Mouse (Mus musculus) layer of hippocampus, adult 18-20 months (tissue): ENCODE data around the gene Gas2l2. TPM values are rescaled to one million over a fixed set of nuclear protein-coding genes. Genes with fewer than 3 reads are reported as not detected.

ENCODE experiments used
- DNase-seq, 2 experiments: peaks; one replicate each; pipeline ENCODE4 v3.0.0; 2022; ENCODE audit warnings: low spot score in 2 of 2
- total RNA-seq, 2 experiments: library from RNA; stranded (reverse); gene quantifications; 2 replicates each; pipeline ENCODE4 v1.2.3; 2021

The Gas2l2 gene
- total RNA-seq, 2 experiments from 2014 or later = 0.28 to 0.32 TPM

DNA sequence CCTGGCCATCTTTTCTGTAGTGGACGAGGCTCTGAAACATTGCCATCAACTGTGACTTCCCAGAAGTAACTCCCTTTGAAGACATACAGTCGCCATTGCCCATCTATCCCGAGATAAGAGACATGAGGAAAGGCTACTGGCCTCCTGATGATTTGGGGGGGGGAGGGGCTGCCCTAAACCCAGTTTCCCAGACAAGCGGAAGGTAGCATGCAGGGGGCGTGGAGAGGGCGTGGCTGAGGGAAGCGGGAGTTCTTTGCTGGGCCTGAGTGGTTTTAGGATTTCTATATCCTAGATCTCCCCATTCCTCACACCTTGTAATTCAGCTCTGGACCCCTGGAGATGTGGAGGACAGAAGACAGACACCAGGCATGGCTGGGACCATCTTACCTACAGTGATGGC is 14.6 kb upstream of the Gas2l2 start:
- DNase-seq = no peak

DNA sequence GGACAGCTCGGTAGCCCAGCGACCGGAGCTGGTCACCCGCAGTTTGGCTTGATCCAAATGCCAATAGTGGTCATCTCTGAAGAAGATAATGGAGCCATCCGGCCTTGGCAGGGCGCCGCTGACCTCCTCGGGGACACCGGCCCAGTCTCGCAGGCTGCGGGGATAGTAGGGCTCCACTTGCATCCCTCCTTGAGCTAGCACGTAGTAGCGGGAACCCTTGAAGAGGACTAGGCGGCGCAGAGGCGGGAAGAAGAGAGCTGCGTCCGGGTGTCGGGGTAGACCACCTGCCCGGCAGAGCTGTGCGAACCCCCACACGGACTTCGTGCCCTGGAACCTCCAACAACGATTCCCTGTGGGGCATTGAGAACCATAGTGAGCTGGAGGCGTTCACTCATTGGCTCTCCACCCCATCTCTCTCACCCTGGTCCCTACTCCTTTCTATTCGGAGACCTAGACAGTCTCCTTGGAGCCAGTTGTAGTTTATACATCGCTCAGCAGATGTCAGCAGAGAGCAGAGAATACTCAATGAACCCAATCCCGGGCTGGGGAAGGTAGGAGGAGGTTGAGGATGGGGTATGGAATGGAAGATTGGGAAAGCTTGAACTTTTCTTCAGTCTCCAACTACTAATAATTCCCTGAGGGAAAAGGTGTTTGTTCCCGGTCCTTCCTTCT is 13.5 kb upstream of the Gas2l2 start:
- peak; percentile 55 to 88 for DNase-seq

DNA sequence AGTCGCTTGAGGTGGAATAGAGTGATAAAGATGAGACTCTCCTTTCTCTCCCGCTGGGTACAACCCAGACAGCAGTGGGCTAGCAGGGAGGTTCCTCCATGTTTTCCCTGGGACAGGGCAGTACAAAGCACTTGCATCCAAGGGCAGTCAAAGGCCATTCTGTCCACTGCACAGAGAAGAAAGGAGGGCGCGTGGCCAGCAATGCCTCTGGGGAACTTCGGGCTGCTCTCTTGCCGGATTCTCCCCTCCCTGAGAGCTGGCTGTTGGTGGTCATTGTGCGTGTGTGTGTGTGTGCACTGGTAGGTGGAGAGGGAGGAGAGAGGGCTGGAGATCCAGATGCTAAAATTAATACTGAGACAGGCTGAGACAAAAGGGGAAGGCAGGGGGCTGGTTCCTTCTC is 12.0 kb upstream of the Gas2l2 start:
- no peak for DNase-seq

DNA sequence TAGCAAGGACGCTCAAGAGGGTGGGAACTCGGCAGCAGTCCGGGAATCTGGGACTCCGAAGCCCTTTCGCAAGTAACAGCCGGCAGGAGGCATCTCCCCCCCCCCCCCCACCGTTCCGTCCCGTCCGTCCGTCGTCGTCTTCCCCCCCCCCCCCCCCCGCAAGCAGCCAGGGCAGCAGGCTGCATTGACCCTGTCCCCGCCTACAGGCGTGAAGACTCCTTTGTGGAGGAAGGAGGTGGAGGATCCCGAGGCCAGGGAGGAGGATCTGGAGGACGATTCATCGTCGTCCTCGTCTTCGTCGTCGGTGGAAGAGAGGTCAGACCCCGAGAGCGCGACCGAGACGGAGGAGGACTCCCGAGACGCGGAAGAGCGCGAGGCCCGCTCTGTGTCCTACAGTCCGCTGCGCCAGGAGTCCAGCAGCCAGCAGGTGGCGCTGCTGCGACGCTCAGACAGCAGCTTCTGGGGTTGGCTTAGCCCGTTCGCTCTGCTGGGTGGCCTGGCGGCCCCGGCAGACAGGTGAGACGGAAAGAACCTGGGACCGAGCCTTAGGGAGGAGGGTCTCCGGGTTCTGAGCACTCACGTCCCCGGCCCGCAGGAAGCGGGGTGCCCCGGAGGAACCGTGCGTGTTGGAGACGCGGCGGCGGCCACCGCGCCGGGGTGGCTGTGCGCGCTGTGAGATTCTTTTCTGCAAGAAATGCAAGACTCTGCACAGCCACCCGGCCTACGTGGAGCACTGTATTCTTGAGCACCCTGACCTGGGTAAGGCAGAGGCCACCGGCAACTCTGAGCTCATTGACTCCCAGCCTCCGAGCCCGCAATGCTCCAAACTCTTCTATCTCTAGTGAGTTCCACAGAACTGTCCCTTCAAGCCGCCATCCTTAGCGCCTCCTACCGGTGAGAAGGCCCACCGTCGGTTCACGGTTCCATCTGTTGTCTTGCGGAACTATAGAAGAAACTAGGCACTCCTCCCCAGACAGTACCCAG is 11.1 kb upstream of the Gas2l2 start:
- peak; percentile 74 to 91 for DNase-seq

DNA sequence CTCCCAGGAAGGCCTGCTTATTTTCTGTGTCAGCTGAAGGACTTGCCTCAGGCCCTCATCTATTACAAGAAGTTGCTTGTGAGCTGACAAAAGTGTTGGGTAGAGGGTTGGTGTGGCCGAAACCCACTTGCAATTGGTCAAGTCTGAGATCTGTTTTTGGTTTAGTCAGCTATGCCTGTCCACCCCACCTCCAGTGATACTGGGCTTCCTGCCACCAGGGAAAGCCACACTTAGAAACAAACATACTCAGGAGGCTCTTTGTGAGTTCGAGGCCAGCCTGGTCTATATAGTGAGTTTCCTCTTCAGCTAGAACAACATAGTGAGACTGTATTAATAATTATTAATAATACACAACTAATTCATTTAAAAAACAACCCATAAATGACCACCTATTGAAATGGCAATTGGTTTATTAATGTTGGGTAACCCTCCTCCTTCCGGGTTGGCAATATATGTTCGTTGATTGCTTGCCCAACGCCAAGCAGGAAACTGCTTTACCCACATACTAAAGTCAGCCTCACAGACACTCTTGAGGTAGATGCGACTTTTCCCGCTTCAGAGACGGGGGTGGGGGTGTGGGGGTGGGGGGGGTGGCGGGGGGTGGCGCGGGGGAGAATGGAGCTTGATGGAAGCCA is 10.3 kb upstream of the Gas2l2 start:
- no peak for DNase-seq

DNA sequence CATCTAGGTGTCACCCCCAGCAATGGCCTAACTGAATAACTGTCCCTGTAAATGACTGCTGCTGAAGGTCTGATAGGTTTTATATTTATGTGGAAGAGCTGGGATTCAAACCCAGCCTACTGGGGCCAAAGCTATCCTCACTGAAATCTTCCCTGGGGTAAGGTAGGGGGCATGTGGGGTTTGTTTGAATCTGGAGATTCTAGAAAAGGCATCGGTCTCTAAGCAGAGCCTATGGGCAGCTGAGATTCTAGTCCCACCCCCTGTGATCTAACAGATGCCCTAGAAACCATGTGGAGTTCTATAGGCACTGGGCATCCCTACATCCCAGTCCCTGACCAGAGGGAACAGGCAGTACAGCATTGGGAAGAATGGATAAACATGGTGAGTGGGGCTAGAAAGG is 8.1 kb upstream of the Gas2l2 start, which contains the start of gene 1700020L24Rik:
Gene 1700020L24Rik (plus strand): TSS at position 301 of the 400 bp plus-strand sequence.
- DNase-seq = no peak

DNA sequence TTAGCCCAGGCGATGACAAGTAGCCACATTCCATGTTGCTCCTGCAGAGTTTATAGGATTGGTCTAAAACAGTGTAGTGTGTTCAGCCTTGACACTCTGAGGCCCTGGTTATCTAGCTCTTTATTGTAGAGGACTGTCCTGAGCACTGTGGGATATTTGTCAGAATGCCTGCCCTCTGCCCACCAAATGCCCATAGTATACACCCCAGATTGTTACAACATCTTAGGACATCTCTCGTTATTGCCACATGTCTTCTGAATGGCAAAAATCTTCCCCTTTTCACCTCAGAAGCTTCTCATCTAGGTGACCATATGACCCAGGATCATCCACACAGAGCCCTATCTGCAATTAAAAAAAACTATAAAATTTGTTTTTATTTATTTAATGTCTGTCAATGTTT is 3.3 kb upstream of the Gas2l2 start:
- no peak for DNase-seq

DNA sequence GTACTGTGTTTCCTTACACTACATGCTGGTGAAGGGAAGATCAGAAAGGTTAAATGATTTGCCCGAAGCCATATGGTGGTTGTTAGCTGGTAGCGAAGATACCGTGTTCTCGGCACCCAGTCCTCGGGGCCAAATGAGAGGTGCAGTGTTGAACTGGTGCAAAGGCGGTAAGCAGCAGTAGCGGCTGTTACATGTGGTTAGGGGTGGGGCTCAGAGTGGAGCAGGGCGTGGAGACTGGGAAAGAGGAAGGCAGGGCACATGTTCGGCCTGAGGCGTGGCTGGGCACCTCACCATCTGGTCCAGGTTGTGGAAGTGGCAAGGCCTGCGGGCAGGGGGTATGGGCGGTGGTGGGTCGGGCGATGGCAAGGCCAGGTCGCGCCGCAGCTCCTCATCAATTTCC is 2.3 kb downstream of the Gas2l2 start:
- DNase-seq = no peak

DNA sequence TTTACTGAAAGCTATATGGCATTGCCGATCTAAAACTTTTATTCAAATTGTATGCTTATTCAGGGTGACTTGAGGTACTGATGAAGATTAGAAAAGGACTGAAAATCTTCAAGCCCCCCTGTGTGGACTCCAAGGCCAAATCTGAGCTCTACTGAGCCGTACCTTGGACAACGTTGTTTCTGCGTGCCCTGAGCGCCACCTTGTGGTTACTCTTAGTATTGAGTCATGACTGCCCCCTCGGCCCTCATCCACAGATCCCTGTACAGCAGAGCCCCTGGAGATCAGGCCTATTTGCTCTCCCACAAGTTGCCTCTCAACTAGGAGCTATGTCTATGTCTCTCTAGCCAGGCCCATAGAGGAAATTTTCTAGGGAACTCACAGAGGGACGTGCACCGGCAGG is 4.6 kb downstream of the Gas2l2 start:
- peak; percentile 68 to 90 for DNase-seq

DNA sequence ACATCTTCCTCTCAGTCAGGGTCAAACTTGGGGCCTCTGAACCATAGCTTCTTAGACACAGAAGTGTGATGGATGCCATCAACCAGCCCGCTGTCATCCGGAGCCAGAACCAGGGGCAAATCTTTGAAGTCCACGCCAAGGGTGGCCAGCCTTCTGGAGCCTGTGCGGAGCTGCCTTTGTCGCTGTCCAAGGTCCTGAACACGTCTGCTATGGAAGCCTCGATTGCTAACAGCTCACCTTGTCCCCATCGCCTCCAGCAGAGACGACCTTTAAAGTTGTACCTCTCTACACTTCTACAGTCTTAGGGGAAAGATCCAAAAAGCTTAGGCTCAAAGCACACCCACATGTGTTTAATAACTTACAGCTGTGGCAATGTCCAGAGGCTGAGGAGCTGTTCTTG is 8.0 kb downstream of the Gas2l2 start:
- no peak for DNase-seq

DNA sequence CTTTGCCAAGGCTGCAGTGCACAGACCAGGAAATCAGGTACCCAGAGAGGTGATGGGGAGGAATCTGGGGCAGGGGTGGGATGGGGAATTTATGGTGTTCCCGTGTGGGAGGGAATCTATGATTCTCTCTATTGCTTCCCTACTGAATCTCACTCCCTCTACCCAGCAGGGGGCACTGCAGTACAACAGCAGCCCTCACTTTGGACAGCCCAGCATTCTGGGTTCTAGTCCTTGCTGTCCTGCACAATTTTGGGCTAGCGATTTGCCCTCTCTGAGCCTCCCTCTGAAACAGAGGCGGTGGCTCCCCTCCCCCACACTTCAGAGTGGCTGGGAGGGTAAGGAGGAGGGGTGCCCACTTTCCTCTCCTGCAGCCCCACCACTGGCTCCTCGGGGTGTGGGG is 8.9 kb downstream of the Gas2l2 start:
- no peak for DNase-seq

DNA sequence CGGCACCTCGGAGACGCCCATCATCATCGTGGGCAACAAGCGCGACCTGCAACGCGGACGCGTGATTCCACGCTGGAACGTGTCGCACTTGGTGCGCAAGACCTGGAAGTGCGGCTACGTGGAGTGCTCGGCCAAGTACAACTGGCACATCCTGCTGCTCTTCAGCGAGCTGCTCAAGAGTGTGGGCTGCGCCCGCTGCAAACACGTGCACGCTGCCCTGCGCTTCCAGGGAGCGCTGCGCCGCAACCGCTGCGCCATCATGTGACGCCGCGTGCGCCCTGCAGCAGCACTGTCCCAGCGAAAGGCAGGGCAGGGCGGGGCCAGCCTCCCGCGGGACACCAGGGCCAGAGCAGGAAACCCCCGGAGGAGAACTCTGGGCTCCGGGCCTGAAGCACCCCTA is 10.7 kb downstream of the Gas2l2 start:
- peak in 1 of 2 experiments; percentile 73 for DNase-seq

DNA sequence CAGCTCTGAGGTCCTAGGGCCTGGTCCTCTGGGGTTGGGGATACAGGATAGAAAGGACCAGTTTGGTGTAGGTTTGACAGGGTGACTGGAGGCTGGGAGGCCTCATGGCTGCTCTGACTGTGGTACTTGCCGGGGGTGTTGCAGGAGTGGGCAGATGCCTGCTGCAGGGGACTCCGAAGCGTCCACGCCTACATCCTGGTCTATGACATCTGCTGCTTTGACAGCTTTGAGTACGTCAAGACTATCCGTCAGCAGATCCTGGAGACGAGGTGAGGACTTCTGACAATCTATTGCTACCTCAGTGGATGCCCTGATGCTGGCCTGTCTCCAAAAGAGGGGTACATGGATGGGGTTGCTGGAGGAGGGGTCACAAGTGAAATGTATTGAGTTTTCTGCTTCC is 11.5 kb downstream of the Gas2l2 start:
- DNase-seq = peak in 1 of 2 experiments; percentile 79

DNA sequence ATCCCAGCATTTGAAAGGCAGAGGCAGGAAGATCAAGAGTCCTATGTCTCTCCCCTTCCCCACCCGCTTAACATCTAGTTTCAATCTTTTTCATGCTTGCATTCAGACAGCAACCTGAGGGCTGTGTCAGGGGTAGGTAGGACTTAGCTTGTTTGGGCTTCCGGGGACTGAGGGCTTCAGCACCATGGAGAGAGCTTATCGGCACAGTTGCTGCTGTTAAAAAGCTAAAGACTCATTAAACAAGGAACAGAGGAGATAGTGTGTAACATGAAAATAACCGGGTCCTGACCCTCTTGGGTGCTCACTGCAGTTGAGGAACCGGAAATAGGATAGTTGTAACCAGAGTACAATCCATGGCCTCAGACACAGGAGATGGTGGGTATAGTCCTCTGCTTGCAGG is 12.2 kb downstream of the Gas2l2 start:
- no peak for DNase-seq

DNA sequence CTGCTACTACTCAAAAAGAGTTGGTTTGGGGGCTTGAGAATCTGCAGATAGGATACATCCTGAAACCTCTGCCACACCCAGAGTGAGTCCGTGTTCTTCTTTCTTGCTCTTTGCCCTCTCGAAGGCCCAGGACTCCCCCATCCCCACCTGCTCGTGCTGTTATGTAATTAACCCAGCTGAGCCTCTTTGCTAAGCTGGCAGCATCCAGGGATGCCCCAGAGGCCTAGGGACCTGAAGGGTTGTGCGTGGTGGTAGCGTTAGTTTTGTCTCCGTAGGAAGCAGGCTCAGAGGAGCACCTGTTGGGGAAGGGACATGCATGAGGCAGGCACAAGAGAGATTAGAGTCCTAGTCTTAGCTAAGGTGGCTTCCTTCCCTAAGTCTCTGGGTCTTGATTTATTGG is 18.7 kb downstream of the Gas2l2 start:
- no peak for DNase-seq

DNA sequence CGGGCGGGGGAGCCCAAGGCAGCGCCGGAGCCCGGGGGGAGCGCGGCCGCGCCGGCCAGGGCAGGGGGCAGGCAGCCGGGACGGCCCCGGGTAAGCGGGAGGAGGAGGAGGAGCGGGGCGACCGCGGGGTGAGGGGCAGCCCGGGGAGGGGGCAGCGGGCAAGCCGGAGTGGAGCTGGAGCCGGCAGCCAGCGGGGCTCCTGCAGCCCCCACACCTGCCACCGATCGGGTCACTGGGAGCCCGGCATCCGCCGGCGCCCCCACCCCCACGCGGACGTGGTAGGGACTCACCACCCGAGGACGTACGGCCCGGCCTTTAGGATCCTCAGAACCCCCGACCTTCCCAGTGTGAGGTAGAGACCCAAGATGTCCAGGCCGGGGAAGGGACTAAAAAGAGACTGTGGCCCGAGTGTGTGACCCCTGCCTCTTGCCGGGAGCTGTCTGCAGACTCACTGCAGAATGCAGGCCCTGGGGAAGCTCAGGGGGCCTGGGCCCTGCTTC is 19.4 kb downstream of the Gas2l2 start:
- no peak for DNase-seq

DNA sequence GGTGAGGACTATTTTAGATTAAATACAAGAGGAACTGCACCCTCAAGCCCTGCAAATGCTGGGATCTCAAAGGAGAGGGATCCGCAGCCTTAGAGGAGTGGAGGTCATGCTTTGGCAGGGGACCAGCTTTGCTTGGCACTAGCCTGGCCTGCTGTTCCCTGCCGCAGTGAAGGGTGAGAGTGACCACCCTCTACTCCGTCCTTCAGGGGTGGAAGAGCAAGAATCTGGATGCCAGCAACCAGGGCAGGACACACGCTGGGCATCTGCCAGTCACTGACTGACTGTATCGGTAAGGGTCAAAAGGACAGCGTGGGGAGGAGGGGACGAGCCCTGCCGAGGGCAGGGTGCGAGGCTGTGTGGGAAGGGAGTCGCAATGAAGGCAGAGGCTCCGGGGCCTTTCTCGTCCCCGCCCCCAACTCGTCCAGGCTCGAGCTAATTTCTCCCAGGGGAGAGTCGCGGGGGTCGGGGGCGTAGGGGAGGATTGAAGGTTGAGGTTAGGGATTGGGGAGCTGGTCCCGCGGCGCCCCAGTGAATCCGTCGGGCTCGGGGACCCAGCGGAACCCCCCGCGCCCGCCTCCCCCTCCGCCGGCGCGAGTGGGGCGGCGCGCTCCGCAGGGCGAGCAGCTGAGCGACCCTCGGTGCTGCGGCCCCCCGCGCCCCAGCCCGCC is 20.0 kb downstream of the Gas2l2 start, which contains the start of gene Rasl10b:
Gene Rasl10b (plus strand): TSS at position 51 of the 668 bp plus-strand sequence.
- DNase-seq = peak in 1 of 2 experiments; percentile 46

DNA sequence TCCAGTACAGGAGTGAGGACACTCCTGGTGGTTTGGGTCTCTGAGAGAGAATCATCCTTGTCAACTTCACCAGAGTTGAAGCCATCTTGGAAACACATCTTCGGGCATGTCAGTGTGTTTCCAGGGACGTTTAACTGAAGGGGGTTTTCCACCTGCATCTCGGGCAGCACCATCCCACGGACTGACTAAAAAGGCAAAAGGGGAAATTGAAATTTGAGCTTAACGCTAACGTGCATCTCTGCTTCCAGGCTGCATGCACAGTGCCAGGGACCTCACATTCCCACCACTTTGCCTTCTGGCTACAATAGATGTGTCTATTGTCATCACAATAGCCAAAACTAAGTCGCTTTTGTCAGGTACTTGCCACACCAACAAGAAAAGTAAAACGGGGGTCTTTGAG is 21.0 kb downstream of the Gas2l2 start:
- DNase-seq = no peak

DNA sequence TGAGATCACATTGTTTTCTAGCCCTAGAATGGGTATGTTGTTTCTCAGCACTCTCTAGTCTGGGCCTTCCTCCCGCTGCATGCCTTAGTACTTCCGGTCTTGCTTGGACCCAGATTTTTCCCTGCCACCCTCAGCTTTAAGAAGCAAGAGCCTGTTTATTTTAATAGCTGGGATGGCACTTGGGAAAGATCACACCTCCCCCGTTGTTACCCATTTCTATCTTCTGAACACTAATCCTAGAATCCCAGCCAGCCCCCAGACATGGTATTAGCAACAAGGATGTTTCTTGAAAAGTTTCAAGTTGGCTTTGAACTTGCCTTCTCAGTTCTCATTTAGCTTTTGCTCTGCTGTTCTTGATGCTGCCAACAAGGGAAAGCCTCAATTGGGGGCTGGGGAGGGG is 22.9 kb downstream of the Gas2l2 start:
- DNase-seq = no peak

DNA sequence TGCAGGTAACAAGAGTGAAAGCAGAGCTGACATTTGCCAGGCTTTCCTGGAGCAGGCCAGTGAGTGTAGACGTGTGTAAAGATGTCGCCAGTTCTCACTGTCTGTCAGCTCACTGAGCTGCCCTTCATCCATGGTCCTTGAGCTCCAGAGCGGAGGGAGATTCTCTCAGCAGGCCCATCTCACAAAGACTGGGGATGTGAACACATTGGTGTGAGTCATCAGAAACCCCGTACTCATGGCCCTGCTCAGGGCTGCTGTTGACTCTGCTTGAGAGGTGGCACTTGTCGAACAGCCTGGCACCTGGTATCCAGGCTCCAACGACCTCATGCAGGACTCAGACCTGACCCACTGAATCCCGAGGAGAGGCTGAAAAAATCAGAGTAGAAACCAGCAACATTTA is 25.5 kb downstream of the Gas2l2 start:
- DNase-seq = no peak

DNA sequence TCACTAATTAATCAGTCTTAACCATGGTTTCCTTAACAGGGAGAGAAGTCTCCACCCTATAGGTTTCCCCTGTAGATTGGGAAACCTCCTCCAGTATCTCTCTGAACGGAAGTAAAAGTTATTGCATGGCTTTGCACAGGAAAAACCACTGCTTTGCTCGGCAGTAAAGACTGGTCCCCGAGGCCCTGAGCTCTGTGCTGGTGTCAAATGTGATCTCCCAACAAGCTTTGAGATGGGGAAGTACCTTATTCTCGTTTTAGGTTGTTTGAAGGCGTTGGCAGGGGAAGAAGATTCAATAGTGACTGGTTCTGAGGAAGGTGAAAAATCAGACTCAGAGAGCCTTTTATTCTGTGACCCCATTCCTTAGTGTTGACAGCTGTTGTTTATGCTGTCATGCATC is 30.5 kb downstream of the Gas2l2 start:
- no peak for DNase-seq
